Mouse (Mus musculus) G1E (cell line): Measurements from ENCODE around the gene Irf3. TPM values are rescaled to one million over a fixed set of nuclear protein-coding genes. Genes with fewer than 3 reads are reported as not detected.

Source experiments
- ATAC-seq: 2 replicates; pipeline ENCODE4 v1.8.0; 2016; ENCODE audit warnings: mild to moderate bottlenecking; ENCODE audit not compliant: insufficient number of reproducible peaks, poor library complexity, low FRiP score, severe bottlenecking; ENCODE audit errors: extremely low read depth
- DNase-seq: peaks from one replicate; pipeline ENCODE4 v3.0.0; 2012; ENCODE audit warnings: low spot score
- H3K27me3 ChIP-seq: 2 replicates; pipeline ENCODE4 v1.6.1; 2012; ENCODE audit warnings: mild to moderate bottlenecking, low read length, inconsistent platforms; ENCODE audit not compliant: insufficient read depth
- H3K36me3 ChIP-seq: replicated peaks from 2 replicates; pipeline ENCODE3; 2012; ENCODE audit warnings: mild to moderate bottlenecking, inconsistent platforms
- H3K4me1 ChIP-seq: 2 replicates; pipeline ENCODE4 v1.6.1; 2012; ENCODE audit warnings: low read depth, low read length, inconsistent platforms, mixed read lengths; ENCODE audit not compliant: insufficient read depth
- H3K4me3 ChIP-seq: 2 replicates; pipeline ENCODE4 v1.5.1; 2012; ENCODE audit warnings: low read depth, mild to moderate bottlenecking, inconsistent platforms, low read length, moderate library complexity, mixed read lengths
- H3K9me3 ChIP-seq: replicated peaks from 2 replicates; pipeline ENCODE4 v1.6.1; 2012; ENCODE audit warnings: inconsistent platforms
- CTCF ChIP-seq: IDR thresholded peaks from 2 replicates; pipeline ENCODE4 v1.5.1; 2012; ENCODE audit warnings: low read depth, low read length, inconsistent platforms, mixed read lengths
- GATA1 ChIP-seq: IDR thresholded peaks from 2 replicates; pipeline ENCODE4 v1.6.1; 2012; ENCODE audit warnings: borderline replicate concordance, low read length, inconsistent platforms, mixed read lengths
- GATA2 ChIP-seq: IDR thresholded peaks from 2 replicates; pipeline ENCODE4 v1.6.1; 2012; ENCODE audit warnings: low read depth, low read length, inconsistent platforms, borderline replicate concordance
- POLR2AphosphoS5 ChIP-seq: IDR thresholded peaks from 2 replicates; pipeline ENCODE4 v1.6.1; 2012; ENCODE audit warnings: low read depth, low read length, inconsistent platforms; ENCODE audit not compliant: insufficient replicate concordance
- TAL1 ChIP-seq: conservative IDR thresholded peaks from 2 replicates; pipeline ENCODE4 v1.6.1; 2012; ENCODE audit warnings: low read depth, low read length, inconsistent platforms, mixed read lengths
- polyA plus RNA-seq: library from polyadenylated mRNA; stranded (reverse); fragments of >175 nt; gene quantifications from 2 replicates; pipeline ENCODE4 v1.2.3, GENCODE M21; 2012
- total RNA-seq, 2 experiments: library from RNA; stranded (forward) in 1 of 2; stranded (reverse) in 1 of 2; fragments of 200-1000 nt in 1 of 2; fragments of >200 nt in 1 of 2; fragmentation: Nextera tagmentation in 1 of 2; gene quantifications; 2 replicates each; pipeline ENCODE4 v1.2.3; 2014 to 2017

Gene Irf3
- total and polyA plus RNA-seq, 3 experiments, result 65.6 to 135 (median 107) TPM

- Histone ChIP-seq H3K36me3 (peaks cover 100% of the 10 kb centered on the region), H3K27me3 (no peaks in the 10 kb centered on the region), H3K4me1 (peaks cover 62% of the 10 kb centered on the region), H3K4me3 (no peak overlapping the region), H3K9me3 (peaks cover 7% of the 10 kb centered on the region)
- no peak for ATAC-seq
- TF ChIP-seq TAL1, result no peak
- no peak for TF ChIP-seq CTCF
- no peak for TF ChIP-seq GATA1
- no peak for TF ChIP-seq POLR2AphosphoS5
- DNase-seq, result no peak
These were observed 8.0 kb downstream of the Irf3 start for GRCm38 (mm10) chr7:45005321-45005992.

- no peak overlapping the region for H3K4me3 ChIP-seq
- H3K36me3 ChIP-seq, result peaks cover 99% of the 10 kb centered on the region
- ATAC-seq (no peak), DNase-seq (no peak)
- no peak for TF ChIP-seq POLR2AphosphoS5
- TF ChIP-seq CTCF, result no peak
- no peak for TF ChIP-seq TAL1
- no peak for TF ChIP-seq GATA1
- no peak for TF ChIP-seq GATA2
- no peaks in the 10 kb centered on the region for H3K27me3 ChIP-seq
- H3K9me3 ChIP-seq, result peaks cover 7% of the 10 kb centered on the region
- peaks cover 54% of the 10 kb centered on the region for H3K4me1 ChIP-seq
These were observed 9.1 kb downstream of the Irf3 start for GRCm38 (mm10) chr7:45006503-45006902.

- TF ChIP-seq GATA2, result no peak
- no peak for TF ChIP-seq POLR2AphosphoS5
- no peak for TF ChIP-seq GATA1
- no peak for DNase-seq
- Histone ChIP-seq H3K4me1 (peaks cover 52% of the 10 kb centered on the region), H3K36me3 (peaks cover 99% of the 10 kb centered on the region), H3K27me3 (no peaks in the 10 kb centered on the region), H3K9me3 (peaks cover 7% of the 10 kb centered on the region), H3K4me3 (no peak overlapping the region)
- ATAC-seq, result no peak
These were observed 9.7 kb downstream of the Irf3 start for GRCm38 (mm10) chr7:45007141-45007540.

GRCm38 (mm10) chr7:45007846-45008245 lies 10.4 kb downstream of the Irf3 start:
- Histone ChIP-seq H3K9me3 (peaks cover 7% of the 10 kb centered on the region), H3K36me3 (peaks cover 99% of the 10 kb centered on the region), H3K4me3 (peak overlapping the region; percentile 30), H3K4me1 (peaks cover 55% of the 10 kb centered on the region), H3K27me3 (no peaks in the 10 kb centered on the region)
- no peak for ATAC-seq
- TF ChIP-seq TAL1, result no peak
- TF ChIP-seq GATA1, result no peak
- TF ChIP-seq CTCF, result no peak
- TF ChIP-seq POLR2AphosphoS5, result no peak
- TF ChIP-seq GATA2, result no peak
- no peak for DNase-seq

- peaks cover 56% of the 10 kb centered on the region for H3K4me1 ChIP-seq
- ATAC-seq, result no peak
- peaks cover 7% of the 10 kb centered on the region for H3K9me3 ChIP-seq
- peaks cover 99% of the 10 kb centered on the region for H3K36me3 ChIP-seq
- no peak for DNase-seq
- no peaks in the 10 kb centered on the region for H3K27me3 ChIP-seq
- H3K4me3 ChIP-seq, result no peak overlapping the region
- TF ChIP-seq POLR2AphosphoS5 (no peak), TAL1 (no peak), CTCF (no peak), GATA1 (no peak), GATA2 (no peak)
These were observed 11.0 kb downstream of the Irf3 start for GRCm38 (mm10) chr7:45008411-45008810.

GRCm38 (mm10) chr7:45012011-45012410 lies 14.6 kb downstream of the Irf3 start:
- no peaks in the 10 kb centered on the region for H3K27me3 ChIP-seq
- peaks cover 76% of the 10 kb centered on the region for H3K36me3 ChIP-seq
- ATAC-seq (no peak), DNase-seq (no peak)
- H3K4me3 ChIP-seq, result no peak overlapping the region
- H3K9me3 ChIP-seq, result peaks cover 7% of the 10 kb centered on the region
- TF ChIP-seq TAL1, result no peak
- TF ChIP-seq CTCF, result no peak
- TF ChIP-seq GATA1, result no peak
- H3K4me1 ChIP-seq, result peaks cover 50% of the 10 kb centered on the region

GRCm38 (mm10) chr7:45012824-45013223 lies 15.4 kb downstream of the Irf3 start:
- Histone ChIP-seq H3K9me3 (peaks cover 3% of the 10 kb centered on the region), H3K36me3 (peaks cover 68% of the 10 kb centered on the region), H3K4me1 (peaks cover 50% of the 10 kb centered on the region), H3K4me3 (no peak overlapping the region), H3K27me3 (no peaks in the 10 kb centered on the region)
- TF ChIP-seq TAL1 (no peak), GATA2 (no peak), POLR2AphosphoS5 (no peak), CTCF (no peak), GATA1 (no peak)
- DNase-seq (no peak), ATAC-seq (no peak)
